Mouse (Mus musculus) spleen, postnatal 4 days (tissue): ENCODE measurements at regions not wholly inside any gene's neighbourhood (a gene's known extent, or its start where the extent isn't known, plus 50 kb on each side); places are given as distances from the start of the nearest gene placed in this dataset.
A peak's percentile ranks its signal among the peaks of the same experiment; 100 is the strongest.

Source experiments
- DNase-seq, 2 experiments: peaks; one replicate each; pipeline ENCODE4 v3.0.0; 2022; ENCODE audit warnings: low spot score in 2 of 2

GRCm38 (mm10) chr7:64060051-64060450, 93.6 kb upstream of the Trpm1 start:
- DNase-seq, result peak in 1 of 2 experiments; percentile 78

- no peak for DNase-seq
These were observed 95.3 kb upstream of the Trpm1 start for GRCm38 (mm10) chr7:64058282-64058872.

GRCm38 (mm10) chr7:64057873-64058272, 95.8 kb upstream of the Trpm1 start:
- peak; percentile 78 to 85 for DNase-seq

GRCm38 (mm10) chr7:64056498-64056897, 97.1 kb upstream of the Trpm1 start:
- no peak for DNase-seq

- DNase-seq, result no peak
These were observed 98.6 kb upstream of the Trpm1 start for GRCm38 (mm10) chr7:64054996-64055395.

GRCm38 (mm10) chr7:64053766-64054165, 99.9 kb upstream of the Trpm1 start:
- DNase-seq, result no peak

- no peak for DNase-seq
These were observed 101.2 kb upstream of the Trpm1 start for GRCm38 (mm10) chr7:64052400-64052799.

GRCm38 (mm10) chr7:64050826-64051401, 102.7 kb upstream of the Trpm1 start:
- no peak for DNase-seq

GRCm38 (mm10) chr7:64050246-64050645, 103.4 kb upstream of the Trpm1 start:
- no peak for DNase-seq

- DNase-seq, result peak; percentile 75 to 84
These were observed 104.3 kb upstream of the Trpm1 start for GRCm38 (mm10) chr7:64049183-64049965.

GRCm38 (mm10) chr7:64048452-64049182, 105.0 kb upstream of the Trpm1 start:
- peak; percentile 83 to 90 for DNase-seq

- DNase-seq, result no peak
These were observed 105.8 kb upstream of the Trpm1 start for GRCm38 (mm10) chr7:64047831-64048230.

- DNase-seq, result no peak
These were observed 106.6 kb upstream of the Klf13 start for GRCm38 (mm10) chr7:64045292-64045691.

GRCm38 (mm10) chr7:64042978-64043377, 104.3 kb upstream of the Klf13 start:
- DNase-seq, result no peak

- DNase-seq, result no peak
These were observed 102.6 kb upstream of the Klf13 start for GRCm38 (mm10) chr7:64041303-64041702.

GRCm38 (mm10) chr7:64040026-64040737, 101.5 kb upstream of the Klf13 start:
- no peak for DNase-seq

- no peak for DNase-seq
These were observed 99.1 kb upstream of the Klf13 start for GRCm38 (mm10) chr7:64037701-64038231.

- no peak for DNase-seq
These were observed 97.4 kb upstream of the Klf13 start for GRCm38 (mm10) chr7:64036154-64036553.

GRCm38 (mm10) chr7:64035025-64035606, 96.4 kb upstream of the Klf13 start:
- DNase-seq, result no peak

- no peak for DNase-seq
These were observed 95.8 kb upstream of the Klf13 start for GRCm38 (mm10) chr7:64034493-64034892.

- DNase-seq, result no peak
These were observed 94.7 kb upstream of the Klf13 start for GRCm38 (mm10) chr7:64033388-64033787.
